Mouse (Mus musculus): ENCODE data around the gene A1cf. TPM values are rescaled to one million over a fixed set of nuclear protein-coding genes. Genes with fewer than 3 reads are reported as not detected.

Gene A1cf
- 0.47 and 0.79 TPM in 2 replicates for polyA plus RNA-seq (2014; fragmentation: Nextera tagmentation; extraction: Ambion mirVana)

DNA sequence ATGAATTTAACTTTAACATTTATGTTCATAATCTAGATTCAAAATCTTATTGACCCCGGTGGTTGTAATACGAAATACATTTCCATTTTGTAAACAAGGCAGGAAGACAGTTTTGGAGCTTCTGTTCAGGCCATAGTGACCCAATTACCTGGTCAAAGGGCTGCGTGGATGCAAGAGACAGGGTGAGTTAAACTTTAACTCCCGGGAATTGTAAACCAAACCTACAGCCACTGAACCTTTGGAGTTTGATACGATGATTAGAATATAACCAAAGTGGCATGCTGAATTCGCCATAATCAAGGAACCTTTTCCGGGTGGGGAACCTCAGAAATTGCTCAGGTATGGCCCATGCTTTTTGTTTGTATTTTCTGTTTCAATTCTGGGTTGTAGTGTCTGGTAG lies at the start of gene A1cf:
TSS of gene A1cf (plus strand) at position 244 of the 400 bp plus-strand sequence.
- 78% methylated on average over 7 of the region's 7 CpGs for WGBS
- Histone ChIP-seq H3K27me3 (ENCODE audit: control insufficient read depth, insufficient read depth, low read length) (no peaks in the 10 kb centered on the region), H3K9ac (ENCODE audit: low read depth, low read length) (no peak within 1 kb of the TSS), H3K4me2 (replicated peaks; ENCODE audit: low read depth, low read length) (no peak within 1 kb of the TSS), H3K27ac (ENCODE audit: low read depth, low read length) (no peak within 1 kb of the TSS), H3K9me3 (ENCODE audit: control insufficient read depth, low read length) (no peaks in the 10 kb centered on the region), H3K4me3 (ENCODE audit: low read length) (no peak within 1 kb of the TSS), H3K4me1 (ENCODE audit: control insufficient read depth, insufficient read depth, low read length) (no peaks in the 10 kb centered on the region), H3K36me3 (ENCODE audit: control insufficient read depth, insufficient read depth, low read length) (no peaks in the 10 kb centered on the region)
- no peak for ATAC-seq (ENCODE audit: low FRiP score, low TSS enrichment)

DNA sequence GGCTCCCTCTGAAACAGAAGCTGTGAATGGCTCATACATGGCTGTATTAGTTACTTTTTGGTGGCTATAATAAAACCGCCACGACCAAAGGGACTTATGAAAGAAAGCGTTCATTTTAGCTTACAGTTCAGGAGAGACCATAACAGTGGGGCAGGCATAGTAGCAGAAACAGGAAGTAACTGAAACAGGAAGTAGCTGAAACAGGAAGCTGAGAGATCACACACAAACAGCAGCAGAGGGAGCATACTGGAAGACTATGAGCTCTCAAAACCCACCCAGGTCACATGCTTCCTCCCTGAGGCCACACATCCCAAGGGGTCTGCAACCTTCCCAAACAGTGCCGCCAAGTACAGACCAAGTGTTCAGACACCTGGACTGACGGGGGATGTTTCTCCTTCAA lies 34.3 kb upstream of the A1cf start:
- 93% methylated on average over 5 of the region's 5 CpGs for WGBS
- H3K4me1 ChIP-seq (ENCODE audit: control insufficient read depth, insufficient read depth, low read length) = no peaks in the 10 kb centered on the region
- no peak overlapping the region for H3K4me2 ChIP-seq (replicated peaks; ENCODE audit: low read depth, low read length)
- no peak overlapping the region for H3K27ac ChIP-seq (ENCODE audit: low read depth, low read length)
- H3K4me3 ChIP-seq (ENCODE audit: low read length) = no peak overlapping the region
- H3K27me3 ChIP-seq (ENCODE audit: control insufficient read depth, insufficient read depth, low read length) = no peaks in the 10 kb centered on the region
- no peak overlapping the region for H3K9ac ChIP-seq (ENCODE audit: low read depth, low read length)
- no peaks in the 10 kb centered on the region for H3K9me3 ChIP-seq (ENCODE audit: control insufficient read depth, low read length)
- no peaks in the 10 kb centered on the region for H3K36me3 ChIP-seq (ENCODE audit: control insufficient read depth, insufficient read depth, low read length)
- no peak for ATAC-seq (ENCODE audit: low FRiP score, low TSS enrichment)

DNA sequence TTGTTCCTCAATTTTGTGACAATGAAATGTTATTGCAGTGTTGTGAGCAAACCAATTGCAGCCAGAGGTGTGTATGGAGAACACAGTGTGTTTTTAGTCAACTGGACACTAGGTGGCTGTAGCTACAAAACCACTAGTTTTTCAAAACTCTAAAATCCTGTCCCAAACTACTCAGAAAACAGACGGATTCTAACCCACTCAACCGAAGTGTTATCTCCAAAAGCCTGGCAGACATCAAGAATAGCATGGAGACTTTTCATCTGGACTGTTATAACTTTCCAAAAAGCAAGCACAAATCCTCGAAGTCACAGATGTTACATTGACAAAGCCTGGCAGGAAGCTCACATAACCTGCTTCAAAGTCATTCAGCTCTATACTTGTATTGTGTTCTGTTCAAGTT lies 6.7 kb upstream of the A1cf start:
- Histone ChIP-seq H3K4me2 (replicated peaks; ENCODE audit: low read depth, low read length) (no peak overlapping the region), H3K27ac (ENCODE audit: low read depth, low read length) (no peak overlapping the region), H3K9ac (ENCODE audit: low read depth, low read length) (no peak overlapping the region), H3K4me3 (ENCODE audit: low read length) (no peak overlapping the region), H3K4me1 (ENCODE audit: control insufficient read depth, insufficient read depth, low read length) (no peaks in the 10 kb centered on the region), H3K36me3 (ENCODE audit: control insufficient read depth, insufficient read depth, low read length) (no peaks in the 10 kb centered on the region), H3K27me3 (ENCODE audit: control insufficient read depth, insufficient read depth, low read length) (no peaks in the 10 kb centered on the region), H3K9me3 (ENCODE audit: control insufficient read depth, low read length) (no peaks in the 10 kb centered on the region)
- 56% methylated on average over 3 of the region's 3 CpGs for WGBS
- ATAC-seq (ENCODE audit: low FRiP score, low TSS enrichment) = no peak

DNA sequence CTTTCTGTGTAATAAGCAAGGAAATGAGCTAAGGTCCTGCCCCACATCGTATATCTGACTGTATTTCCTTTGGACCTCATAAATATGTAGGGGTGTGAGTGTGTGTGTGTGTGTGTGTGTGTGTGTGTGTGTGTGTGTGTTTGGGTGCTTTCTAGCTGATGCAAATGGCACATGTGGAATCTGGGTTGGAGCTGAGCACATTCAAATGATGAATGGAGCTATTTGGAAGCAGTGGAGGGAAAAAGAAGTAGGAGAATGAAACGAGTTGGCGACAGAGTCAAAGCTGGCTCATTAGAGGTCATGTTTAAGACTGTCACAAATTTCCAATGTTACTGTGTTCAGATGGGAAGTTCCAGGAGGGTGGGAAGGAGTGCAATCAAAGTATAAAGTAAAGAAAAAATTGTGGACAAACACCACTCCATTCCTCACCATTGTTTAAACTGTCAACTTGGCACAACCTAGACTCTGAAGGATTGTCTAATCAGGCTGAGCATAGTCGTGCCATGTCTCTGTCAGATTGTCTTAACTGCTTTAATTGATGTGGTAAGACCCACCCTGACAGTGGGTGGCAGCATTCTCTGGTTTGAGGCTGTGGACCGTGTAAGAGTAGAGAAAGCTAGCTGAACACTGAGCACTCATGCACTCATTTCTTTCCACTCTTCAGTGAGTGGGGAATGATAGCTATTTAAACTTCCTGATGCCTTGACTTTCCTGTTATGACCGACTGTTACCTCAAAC lies 5.9 kb upstream of the A1cf start:
- H3K4me3 ChIP-seq (ENCODE audit: low read length) = no peak overlapping the region
- no peak overlapping the region for H3K4me2 ChIP-seq (replicated peaks; ENCODE audit: low read depth, low read length)
- no peaks in the 10 kb centered on the region for H3K4me1 ChIP-seq (ENCODE audit: control insufficient read depth, insufficient read depth, low read length)
- ATAC-seq (ENCODE audit: low FRiP score, low TSS enrichment) = no peak
- no peaks in the 10 kb centered on the region for H3K27me3 ChIP-seq (ENCODE audit: control insufficient read depth, insufficient read depth, low read length)
- H3K9ac ChIP-seq (ENCODE audit: low read depth, low read length) = no peak overlapping the region
- 62% methylated on average over 6 of the region's 6 CpGs for WGBS
- no peak overlapping the region for H3K27ac ChIP-seq (ENCODE audit: low read depth, low read length)
- no peaks in the 10 kb centered on the region for H3K9me3 ChIP-seq (ENCODE audit: control insufficient read depth, low read length)
- no peaks in the 10 kb centered on the region for H3K36me3 ChIP-seq (ENCODE audit: control insufficient read depth, insufficient read depth, low read length)

DNA sequence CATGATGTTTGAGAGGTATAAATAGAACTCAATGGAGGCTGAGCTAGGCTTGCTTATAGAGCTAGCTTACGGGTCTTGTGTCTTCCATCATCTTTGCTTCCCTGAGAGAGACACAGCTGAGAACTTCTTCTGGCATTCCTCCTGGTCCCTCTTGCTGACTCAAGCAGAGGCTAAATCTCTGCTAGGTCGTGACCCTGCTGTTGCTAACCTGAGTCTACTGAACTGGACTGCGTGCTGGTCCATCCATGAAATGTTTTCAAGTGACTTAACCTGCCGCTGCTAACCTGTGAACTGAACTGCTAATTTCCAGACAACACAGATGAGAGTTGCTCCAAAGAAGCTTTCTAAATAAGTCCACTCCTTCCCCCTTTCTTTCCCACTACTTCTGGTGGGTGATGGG lies 3.1 kb upstream of the A1cf start:
- no peak overlapping the region for H3K4me2 ChIP-seq (replicated peaks; ENCODE audit: low read depth, low read length)
- H3K36me3 ChIP-seq (ENCODE audit: control insufficient read depth, insufficient read depth, low read length) = no peaks in the 10 kb centered on the region
- H3K9me3 ChIP-seq (ENCODE audit: control insufficient read depth, low read length) = no peaks in the 10 kb centered on the region
- H3K9ac ChIP-seq (ENCODE audit: low read depth, low read length) = no peak overlapping the region
- no peak overlapping the region for H3K27ac ChIP-seq (ENCODE audit: low read depth, low read length)
- H3K27me3 ChIP-seq (ENCODE audit: control insufficient read depth, insufficient read depth, low read length) = no peaks in the 10 kb centered on the region
- ATAC-seq (ENCODE audit: low FRiP score, low TSS enrichment) = no peak
- no peaks in the 10 kb centered on the region for H3K4me1 ChIP-seq (ENCODE audit: control insufficient read depth, insufficient read depth, low read length)
- H3K4me3 ChIP-seq (ENCODE audit: low read length) = no peak overlapping the region
- 86% methylated on average over 4 of the region's 4 CpGs for WGBS

DNA sequence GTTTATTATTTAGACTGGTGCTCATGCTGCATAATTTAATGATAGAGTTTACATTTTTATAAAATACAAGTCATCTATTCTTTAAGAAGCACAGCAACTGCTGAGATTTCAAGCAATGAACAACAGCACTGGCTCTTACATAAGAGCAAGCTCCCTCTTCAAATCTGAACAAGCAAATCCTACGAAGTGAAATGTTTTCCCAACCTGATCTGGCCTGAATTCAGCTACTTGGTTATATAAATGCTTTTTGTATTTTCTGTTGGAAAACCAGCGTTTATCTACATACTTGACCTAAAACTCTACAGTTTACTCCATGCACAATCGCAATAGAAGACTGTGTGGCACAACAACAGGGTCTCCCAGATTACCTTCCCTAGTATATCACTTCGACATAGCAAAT lies 488 bp upstream of the A1cf start:
- no peak for ATAC-seq (ENCODE audit: low FRiP score, low TSS enrichment)
- Histone ChIP-seq H3K4me1 (ENCODE audit: control insufficient read depth, insufficient read depth, low read length) (no peaks in the 10 kb centered on the region), H3K4me3 (ENCODE audit: low read length) (no peak overlapping the region), H3K9ac (ENCODE audit: low read depth, low read length) (no peak overlapping the region), H3K27ac (ENCODE audit: low read depth, low read length) (no peak overlapping the region), H3K9me3 (ENCODE audit: control insufficient read depth, low read length) (no peaks in the 10 kb centered on the region), H3K4me2 (replicated peaks; ENCODE audit: low read depth, low read length) (no peak overlapping the region), H3K36me3 (ENCODE audit: control insufficient read depth, insufficient read depth, low read length) (no peaks in the 10 kb centered on the region), H3K27me3 (ENCODE audit: control insufficient read depth, insufficient read depth, low read length) (no peaks in the 10 kb centered on the region)
- 86% methylated on average over 4 of the region's 4 CpGs for WGBS

DNA sequence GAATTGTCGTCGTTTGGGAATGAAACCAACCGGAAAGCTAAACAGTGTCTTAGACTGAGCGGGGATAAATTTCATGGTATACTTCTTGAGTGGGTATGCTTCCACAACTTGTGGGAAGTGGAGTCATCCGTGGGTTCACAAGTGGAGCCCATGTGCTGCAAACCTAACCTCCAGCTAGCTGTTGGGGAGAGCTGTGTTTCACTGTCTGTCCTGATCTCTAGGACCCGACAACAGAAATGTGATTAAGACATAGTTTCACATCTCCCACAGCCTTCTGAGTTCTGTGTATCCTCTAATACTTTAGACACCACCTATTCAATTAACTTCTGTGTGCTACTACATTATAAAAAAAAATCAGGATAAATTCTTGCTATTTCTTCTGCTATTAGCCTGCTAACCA lies 407 bp downstream of the A1cf start:
- H3K36me3 ChIP-seq (ENCODE audit: control insufficient read depth, insufficient read depth, low read length) = no peaks in the 10 kb centered on the region
- no peak for ATAC-seq (ENCODE audit: low FRiP score, low TSS enrichment)
- H3K4me1 ChIP-seq (ENCODE audit: control insufficient read depth, insufficient read depth, low read length) = no peaks in the 10 kb centered on the region
- no peaks in the 10 kb centered on the region for H3K9me3 ChIP-seq (ENCODE audit: control insufficient read depth, low read length)
- H3K9ac ChIP-seq (ENCODE audit: low read depth, low read length) = no peak overlapping the region
- no peak overlapping the region for H3K4me2 ChIP-seq (replicated peaks; ENCODE audit: low read depth, low read length)
- H3K4me3 ChIP-seq (ENCODE audit: low read length) = no peak overlapping the region
- no peak overlapping the region for H3K27ac ChIP-seq (ENCODE audit: low read depth, low read length)
- WGBS = 75% methylated on average over 6 of the region's 6 CpGs
- no peaks in the 10 kb centered on the region for H3K27me3 ChIP-seq (ENCODE audit: control insufficient read depth, insufficient read depth, low read length)

DNA sequence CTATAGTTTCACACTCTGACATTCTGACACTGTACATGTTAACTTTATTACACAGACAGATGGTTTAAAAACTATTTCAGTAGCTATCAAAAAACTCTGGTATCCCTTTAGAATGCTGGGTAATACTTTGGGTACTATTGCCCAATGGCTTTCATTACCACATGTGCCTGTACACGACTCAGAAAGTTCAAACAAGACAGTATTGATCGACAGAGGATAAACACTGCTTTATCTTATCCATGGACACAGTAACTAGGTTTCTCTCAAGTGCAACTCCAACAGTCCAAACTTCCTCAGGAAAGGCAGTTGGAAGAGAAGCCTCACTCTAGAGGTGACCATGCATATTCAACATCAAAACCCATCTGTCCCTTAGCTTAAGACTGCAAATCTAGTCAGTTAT lies 2.8 kb downstream of the A1cf start:
- Histone ChIP-seq H3K4me3 (ENCODE audit: low read length) (no peak overlapping the region), H3K4me2 (replicated peaks; ENCODE audit: low read depth, low read length) (no peak overlapping the region), H3K27me3 (ENCODE audit: control insufficient read depth, insufficient read depth, low read length) (no peaks in the 10 kb centered on the region), H3K36me3 (ENCODE audit: control insufficient read depth, insufficient read depth, low read length) (no peaks in the 10 kb centered on the region), H3K9me3 (ENCODE audit: control insufficient read depth, low read length) (no peaks in the 10 kb centered on the region), H3K27ac (ENCODE audit: low read depth, low read length) (no peak overlapping the region), H3K4me1 (ENCODE audit: control insufficient read depth, insufficient read depth, low read length) (no peaks in the 10 kb centered on the region), H3K9ac (ENCODE audit: low read depth, low read length) (no peak overlapping the region)
- WGBS = 86% methylated on average over 2 of the region's 2 CpGs
- no peak for ATAC-seq (ENCODE audit: low FRiP score, low TSS enrichment)

DNA sequence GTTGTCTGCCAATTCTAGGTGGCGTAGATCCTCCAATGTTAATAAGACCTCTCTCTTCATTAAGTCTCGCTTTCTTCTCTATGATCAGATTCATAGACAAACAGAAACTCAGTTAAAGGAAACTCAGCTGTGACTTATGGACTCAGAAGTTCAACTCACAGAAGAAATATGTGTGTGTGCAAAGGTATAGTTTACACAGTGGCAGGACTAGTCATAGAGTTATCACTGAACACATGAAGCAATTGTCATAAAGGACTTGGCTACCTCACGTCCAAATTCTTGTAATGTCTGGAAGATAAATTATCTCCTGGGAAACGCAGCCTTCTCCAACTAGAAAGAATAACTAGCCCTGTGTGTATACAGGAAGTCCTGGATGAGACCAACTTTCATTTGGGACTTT lies 9.4 kb downstream of the A1cf start:
- Histone ChIP-seq H3K9me3 (ENCODE audit: control insufficient read depth, low read length) (no peaks in the 10 kb centered on the region), H3K4me3 (ENCODE audit: low read length) (no peak overlapping the region), H3K27me3 (ENCODE audit: control insufficient read depth, insufficient read depth, low read length) (no peaks in the 10 kb centered on the region), H3K4me1 (ENCODE audit: control insufficient read depth, insufficient read depth, low read length) (no peaks in the 10 kb centered on the region), H3K36me3 (ENCODE audit: control insufficient read depth, insufficient read depth, low read length) (no peaks in the 10 kb centered on the region), H3K4me2 (replicated peaks; ENCODE audit: low read depth, low read length) (no peak overlapping the region), H3K27ac (ENCODE audit: low read depth, low read length) (no peak overlapping the region), H3K9ac (ENCODE audit: low read depth, low read length) (no peak overlapping the region)
- WGBS = 69% methylated on average over 4 of the region's 4 CpGs
- no peak for ATAC-seq (ENCODE audit: low FRiP score, low TSS enrichment)

All from kidney, embryonic 14.5 days (tissue).